Mouse (Mus musculus) lung, postnatal 36 days (tissue): Measurements from ENCODE around the gene Ghsr.
"Not testable (repeated sequence)": the region's sequence is repeated elsewhere in the genome, so short reads cannot be mapped to it uniquely, and the experiment has no call there.

Experiments used
- DNase-seq: peaks from one replicate; pipeline ENCODE4 v3.0.0; 2022; ENCODE audit warnings: mixed read lengths

The Ghsr gene

DNA sequence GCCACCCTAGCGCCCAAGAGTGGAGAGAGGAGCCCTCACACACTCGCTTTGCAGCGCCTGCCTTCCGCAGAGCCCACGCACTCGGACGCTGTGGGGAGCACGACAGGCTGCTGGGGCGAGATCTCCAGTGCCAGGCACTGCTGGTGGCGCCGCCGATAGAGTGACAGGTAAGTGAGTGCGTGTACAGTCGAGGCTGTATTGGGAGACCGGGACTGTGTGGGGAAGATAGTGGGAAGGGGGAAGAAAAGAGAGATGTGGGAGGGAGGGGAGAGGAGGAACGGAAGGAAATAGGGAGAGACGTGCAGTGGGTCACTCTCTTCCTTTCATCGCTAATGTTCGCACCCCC is at the start of gene Ghsr:
TSS of gene Ghsr (plus strand) at position 76 of the 346 bp plus-strand sequence.
- DNase-seq: no peak

DNA sequence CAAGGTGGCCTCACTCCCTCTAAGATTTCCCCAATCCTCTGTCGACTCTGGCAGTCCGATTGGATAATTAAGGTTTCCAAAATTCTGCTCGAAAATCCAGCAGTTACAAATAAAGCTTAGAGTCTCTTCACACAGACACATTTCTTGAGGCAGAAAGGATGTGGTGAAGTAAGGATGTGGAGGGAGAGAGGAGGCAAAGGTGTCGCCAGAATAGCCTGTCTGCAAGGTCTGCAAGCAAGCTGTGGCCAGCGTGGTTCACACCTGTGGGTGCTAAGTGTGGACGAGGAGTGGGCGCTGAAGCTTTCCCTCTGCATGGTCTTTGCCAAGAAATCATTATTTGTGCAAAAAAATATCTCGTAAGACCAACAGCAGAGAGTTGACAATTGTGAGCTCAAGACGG is 48.6 kb upstream of the Ghsr start:
- DNase-seq: no peak

DNA sequence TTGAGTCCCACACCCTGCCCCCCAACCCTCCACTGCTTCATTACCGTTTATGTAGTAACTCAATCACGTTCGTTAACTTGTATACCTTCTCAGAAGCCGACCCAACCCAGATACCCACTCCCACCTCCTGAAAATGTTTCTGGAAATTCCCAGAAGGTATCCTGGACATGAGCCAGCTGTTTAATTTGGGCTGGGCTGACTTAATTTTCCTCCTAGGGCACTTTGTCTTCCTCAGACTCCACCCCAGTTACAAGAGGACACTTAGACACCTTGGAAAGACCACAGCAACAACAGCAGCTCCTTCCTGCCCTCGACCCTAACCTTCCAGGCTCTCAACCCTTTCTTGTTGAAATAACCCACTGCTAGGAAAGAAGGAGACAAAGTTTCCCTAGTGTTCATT is 47.6 kb upstream of the Ghsr start:
- no peak for DNase-seq

DNA sequence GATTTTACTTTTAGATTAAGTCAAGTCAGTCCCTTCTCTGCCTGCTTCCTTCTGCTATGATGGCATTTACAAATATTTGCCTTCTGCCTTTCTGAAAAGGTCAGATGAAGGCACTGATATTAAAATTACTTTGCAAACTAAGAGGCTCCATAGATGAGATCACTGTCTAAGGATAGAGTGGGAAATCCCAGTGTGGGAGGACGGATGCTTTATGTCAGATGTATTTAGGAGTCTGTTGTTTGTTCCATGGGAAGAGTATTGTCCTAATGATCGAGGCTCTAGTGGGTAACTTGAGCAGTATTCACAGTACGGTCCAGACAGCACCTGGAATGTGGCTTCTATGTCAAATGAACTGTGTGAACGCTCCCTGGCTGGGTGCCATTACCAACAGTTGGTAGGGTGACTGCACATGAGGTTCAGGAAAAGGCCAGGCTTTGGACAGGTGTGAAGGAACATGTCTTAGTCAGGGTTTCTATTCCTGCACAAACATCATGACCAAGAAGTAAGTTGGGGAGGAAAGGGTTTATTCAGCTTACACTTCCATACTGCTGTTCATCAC is 44.4 kb upstream of the Ghsr start:
- DNase-seq: no peak

DNA sequence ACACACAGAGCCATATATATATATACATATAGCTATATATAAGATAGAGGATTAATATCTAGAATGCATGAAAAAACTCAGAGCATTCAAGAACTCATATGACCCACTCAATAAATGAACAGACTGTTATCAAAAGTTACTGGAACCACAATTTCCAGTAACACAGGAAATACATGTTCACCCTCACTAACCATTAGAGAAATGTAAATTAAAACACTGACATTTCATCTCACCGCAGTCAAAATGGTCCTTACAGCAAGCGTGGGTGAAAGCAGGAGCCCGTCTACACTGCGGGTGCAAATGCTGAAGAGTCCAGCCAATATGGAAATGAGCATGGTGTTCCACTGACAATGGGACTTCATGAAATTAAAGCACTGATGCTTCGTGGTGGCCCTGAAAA is 40.4 kb upstream of the Ghsr start:
- DNase-seq: no peak

DNA sequence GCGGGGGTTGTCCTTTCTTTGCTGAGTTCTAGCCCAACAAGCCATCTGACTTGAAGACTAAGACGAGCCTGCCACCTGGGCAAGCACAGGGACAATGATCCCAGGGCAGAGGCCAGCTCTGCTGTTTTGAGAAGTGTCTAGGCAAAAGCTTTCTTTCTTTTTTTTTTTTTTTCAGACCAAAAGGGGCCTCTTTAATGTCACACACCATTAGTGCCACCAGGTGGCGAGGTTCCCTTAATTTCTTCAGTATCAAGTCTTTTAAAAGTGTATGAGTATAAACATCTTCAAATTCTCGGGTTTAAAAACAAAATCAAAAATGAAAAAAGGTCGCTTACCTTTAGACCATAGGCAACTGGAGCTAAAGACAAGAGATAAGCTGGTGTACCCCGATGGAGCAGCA is 32.7 kb upstream of the Ghsr start:
- peak; percentile 79 for DNase-seq

DNA sequence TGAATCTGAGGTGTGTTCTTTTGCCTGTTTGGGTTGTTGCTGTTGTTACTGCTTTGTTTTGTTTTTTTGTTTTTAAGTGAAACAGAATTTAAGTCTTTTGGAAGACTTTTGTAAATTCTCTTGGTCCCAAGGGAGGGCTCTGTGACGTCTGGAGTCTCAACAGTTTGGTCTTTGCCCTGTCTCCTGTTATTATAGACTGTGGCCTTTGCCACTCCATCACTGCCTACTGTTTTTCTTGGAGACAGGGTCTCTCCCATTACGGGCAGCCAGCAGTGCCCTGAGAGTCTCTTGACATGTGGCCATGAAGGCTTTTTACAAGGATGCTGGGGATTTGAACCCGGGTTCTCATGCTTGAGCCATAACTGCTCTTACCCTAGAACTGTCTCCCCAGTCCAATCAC is 32.3 kb upstream of the Ghsr start:
- DNase-seq: no peak

DNA sequence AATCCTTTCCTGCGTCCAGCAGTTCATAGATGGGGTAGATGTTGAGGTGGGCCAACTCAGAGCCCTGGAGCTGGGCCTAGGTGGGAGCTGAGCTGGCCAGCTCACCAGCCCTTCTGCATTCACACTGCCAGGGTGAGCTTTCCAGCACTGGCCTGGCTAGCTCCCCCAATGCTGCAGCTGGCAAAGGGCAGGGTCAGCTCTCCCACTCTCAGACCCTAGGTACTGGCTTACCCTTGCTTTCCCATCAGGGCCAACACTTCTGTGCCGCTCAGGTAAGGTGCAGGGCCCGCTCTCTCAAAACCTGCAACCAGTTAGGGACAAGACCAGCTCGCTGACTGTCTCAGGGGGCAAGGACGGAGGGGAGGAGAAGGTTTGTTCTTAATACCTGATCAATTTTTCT is 30.4 kb upstream of the Ghsr start:
- DNase-seq: no peak

DNA sequence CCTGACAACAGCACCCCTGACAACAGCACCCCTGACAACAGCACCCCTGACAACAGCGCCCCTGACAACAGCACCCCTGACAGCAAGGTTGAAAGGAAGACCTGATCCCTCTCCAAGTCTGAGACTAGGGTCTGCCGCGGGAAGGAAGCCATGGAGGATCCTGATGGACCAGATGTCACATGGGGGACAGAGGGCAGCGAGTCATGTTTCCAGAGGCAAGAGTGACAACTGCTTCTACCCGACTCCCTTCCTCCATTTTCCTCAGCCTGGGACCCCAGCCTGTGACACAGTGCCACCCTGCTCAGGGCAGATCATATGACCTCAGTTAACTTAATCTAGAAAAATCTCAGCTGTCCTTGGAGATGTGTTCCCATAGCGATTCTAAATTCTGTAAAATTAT is 28.7 kb upstream of the Ghsr start:
- no peak for DNase-seq

DNA sequence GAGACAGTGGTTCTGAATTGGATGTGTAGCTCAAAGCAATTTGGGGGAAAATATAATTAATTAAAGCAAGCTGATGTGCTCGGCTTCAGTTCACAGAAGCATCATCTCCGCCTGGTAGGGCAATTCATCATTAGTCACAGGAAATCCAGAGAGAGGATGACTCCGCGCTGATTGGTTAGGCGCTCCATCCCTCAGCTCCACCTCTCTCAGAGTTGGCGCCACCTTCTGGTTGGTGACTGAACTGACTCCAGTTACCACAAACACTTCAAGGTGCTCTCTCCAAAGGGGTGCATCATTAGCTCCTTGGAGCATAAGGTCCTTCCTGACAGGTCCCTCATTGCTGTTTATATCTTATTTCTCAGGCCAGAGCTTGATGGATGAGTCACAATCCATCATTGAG is 25.6 kb upstream of the Ghsr start:
- peak; percentile 81 for DNase-seq

DNA sequence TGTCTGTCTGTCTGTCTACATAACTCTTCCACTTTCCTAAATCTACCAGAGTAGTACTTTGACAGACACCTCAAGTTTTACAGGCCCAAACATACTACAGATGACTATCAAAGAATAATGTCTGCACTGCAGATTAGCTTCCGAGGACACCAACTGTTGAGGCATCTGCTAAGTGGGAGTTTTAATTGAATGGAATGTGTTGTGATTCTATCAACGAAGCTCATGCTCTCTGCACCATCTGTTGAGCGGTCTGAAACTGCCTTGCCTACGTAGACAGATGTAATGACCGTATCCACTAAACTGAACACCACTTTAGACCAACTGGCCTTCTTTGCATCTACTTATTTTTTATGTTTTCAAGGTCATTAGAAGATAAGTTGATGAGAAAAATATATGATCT is 22.7 kb upstream of the Ghsr start:
- no peak for DNase-seq

DNA sequence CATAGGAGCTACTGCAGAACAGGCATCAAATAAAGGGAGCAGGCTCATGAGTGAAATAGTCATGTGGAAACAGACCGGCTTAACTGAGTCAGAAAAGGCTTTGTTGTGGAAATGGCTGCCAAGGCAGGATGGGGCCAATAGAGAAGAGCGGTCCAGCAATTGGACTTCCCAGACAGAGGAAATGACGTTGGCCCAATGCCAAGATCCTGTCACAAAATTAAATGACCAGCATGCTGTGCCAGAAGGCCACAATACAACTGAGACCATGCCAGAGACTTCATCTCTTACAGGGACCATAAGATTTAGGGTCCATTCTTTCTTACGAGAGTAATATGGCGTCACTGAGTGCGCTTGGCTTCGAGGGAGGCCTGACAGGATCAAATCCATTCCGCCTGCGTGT is 20.0 kb upstream of the Ghsr start:
- DNase-seq: peak; percentile 88

DNA sequence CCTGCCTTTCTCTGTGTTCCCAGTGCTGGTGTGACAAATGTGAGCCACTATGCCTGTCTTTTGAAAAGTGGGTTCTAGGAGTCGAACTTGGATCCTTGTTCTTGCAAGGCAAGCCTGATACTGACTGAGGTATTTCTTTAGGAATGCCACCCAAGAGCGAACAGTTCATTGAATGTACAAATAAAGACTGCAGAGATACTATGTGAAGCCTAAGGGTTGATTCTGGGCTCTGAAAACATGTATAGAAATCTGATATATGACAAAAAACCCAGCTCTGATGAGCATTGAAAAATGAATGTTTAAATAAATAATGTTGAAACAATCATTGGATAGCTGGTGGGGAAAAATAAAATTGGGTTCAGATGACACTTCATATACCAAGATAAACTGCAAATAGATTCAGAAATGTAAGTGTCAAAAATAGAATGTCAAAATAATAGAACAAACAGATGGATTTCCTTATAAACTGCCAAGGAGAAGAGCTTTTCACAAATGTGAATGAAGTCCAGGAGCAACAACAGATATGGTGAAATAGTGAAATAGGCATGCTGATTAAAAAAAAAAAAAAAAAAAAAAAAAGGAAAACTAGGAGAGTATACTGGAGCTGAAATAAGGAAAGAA is 11.9 kb upstream of the Ghsr start:
- DNase-seq: no peak

DNA sequence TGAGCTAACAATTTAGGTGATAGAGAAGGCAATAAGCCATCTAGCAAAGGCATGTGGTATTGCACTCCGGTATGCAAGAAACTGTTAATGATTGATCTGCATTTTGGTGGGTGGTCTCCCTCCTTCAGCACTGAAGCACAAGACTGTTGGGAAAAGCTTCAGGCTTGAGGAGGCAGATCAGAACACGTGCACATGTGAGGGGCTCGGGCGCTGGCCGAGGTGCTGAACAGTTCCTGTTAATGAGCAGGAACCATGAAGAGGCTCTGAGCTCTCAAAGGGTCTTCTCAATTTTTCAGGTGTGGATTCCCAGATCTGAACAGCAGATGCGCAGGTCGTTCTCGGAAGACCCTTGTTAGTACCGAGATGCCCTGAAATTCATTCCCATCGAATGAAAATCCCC is 1.0 kb upstream of the Ghsr start:
- DNase-seq: peak; percentile 31

DNA sequence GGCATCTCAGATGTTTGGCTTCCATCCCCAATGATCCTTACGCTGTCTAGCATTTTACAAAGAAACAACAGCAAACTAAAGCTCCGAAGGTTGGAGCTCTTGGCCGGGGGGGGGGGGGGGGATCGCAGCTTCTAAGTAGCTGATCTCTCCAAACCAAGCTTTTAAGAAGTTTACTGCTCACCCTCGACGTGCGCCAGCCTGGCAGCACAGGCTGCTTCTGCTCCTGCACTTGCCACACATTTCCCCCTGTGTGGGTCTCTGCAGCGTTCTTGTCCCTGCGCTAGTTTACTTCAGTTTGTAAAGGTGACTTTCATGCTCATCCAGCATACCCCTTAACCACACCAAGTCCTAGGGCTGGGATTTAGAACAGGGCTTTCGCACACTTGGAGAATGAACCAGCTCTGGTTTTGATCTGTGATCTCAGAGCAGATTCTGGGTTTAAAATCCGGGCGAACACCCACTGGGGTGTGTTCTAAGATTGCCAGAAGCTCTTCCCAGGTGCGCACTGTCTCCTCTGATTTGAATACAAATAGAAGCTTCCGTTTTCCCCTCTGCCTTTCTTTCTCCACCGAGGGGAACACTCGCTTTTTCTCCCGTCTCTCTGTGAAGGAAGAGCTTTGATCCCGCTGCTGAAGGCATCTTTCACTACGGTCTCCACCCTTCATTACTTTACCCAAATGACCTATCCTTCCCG is 422 bp upstream of the Ghsr start:
- no peak for DNase-seq

DNA sequence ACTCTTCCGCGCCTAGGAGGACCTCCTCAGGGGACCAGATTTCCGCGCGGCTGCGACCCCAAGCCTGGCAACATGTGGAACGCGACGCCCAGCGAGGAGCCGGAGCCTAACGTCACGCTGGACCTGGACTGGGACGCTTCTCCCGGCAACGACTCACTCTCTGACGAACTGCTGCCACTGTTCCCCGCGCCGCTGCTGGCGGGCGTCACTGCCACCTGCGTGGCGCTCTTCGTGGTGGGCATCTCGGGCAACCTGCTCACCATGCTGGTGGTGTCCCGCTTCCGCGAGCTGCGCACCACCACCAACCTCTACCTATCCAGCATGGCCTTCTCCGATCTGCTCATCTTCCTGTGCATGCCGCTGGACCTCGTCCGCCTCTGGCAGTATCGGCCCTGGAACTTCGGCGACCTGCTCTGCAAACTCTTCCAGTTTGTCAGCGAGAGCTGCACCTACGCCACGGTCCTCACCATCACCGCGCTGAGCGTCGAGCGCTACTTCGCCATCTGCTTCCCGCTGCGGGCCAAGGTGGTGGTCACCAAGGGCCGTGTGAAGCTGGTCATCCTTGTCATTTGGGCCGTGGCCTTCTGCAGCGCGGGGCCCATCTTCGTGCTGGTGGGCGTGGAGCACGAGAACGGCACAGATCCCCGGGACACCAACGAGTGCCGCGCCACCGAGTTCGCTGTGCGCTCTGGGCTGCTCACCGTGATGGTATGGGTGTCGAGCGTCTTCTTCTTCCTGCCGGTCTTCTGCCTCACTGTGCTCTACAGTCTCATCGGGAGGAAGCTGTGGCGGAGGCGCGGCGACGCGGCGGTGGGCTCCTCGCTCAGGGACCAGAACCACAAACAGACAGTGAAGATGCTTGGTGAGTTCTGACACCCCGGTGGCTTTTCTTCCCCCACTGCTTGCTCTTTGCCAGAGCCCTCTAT is 837 bp downstream of the Ghsr start:
- DNase-seq: no peak

DNA sequence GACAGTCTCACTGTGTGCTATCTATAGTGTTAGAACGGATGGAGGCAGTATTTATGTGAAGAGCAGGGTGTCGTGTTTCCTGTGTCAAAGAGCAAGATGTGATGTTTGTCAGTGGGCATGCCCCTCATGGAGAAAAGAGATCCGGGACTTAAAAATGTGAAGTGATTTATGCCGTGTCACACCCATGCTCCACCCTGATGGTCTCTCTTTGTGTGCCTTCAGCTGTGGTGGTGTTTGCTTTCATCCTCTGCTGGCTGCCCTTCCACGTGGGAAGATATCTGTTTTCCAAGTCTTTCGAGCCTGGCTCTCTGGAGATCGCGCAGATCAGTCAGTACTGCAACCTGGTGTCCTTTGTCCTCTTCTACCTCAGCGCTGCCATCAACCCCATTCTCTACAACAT is 3.2 kb downstream of the Ghsr start:
- no peak for DNase-seq

DNA sequence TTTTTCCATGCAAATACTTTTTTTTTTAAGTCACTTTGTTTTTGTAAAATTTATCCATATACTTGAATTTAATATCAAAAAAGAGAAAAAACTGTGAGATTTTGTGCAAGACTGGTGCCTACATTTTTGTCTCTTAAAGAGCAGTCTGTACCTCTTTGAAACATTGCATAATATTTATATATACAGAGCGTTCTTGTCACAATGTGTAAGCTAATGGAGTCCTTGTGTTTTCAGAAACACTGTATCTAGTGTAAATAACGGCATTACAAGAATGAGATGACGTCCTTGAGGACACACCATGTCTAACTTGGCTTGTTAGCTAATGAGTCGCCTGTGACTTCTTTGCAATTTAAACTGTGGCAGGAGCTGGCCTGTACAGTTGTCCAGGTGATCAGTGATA is 6.8 kb downstream of the Ghsr start:
- DNase-seq: no peak

DNA sequence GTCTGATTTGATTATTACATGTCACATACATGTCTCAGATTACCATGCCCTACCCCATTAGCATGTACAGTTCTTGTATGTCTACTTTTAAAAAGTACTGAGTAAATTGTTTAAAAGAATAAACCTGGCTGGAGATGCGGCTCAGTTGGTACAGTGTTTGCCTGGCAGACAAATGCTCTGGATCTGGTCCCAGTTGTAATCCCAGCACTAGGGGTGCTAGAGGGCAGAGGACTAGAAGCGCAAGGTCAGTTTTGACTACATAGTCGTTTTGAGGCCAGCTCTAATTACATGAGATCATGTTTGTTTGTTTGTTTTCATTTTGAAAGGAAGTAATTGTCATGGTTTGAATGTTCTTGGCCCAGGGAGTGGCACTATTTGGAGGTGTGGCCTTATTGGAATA is 13.7 kb downstream of the Ghsr start:
- DNase-seq: no peak

DNA sequence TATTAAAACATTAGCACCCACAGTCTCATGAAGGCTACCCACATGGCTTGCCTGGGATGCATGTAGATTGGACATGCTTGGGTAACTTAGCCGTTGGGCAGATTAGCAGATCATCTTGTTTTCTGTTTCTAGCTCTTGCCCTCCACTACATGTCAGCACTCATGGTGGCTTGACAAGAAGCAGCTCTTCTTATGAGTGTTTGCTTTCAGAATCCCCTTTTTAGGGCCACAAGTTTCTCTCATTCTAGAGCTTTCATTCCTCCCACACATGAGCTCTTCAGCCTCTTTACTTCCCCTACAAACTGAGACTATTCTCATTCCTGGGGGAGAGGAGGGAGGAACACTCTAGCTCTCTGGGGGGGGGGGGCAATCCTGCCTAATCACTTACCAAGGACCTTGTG is 18.8 kb downstream of the Ghsr start:
- DNase-seq: no peak

DNA sequence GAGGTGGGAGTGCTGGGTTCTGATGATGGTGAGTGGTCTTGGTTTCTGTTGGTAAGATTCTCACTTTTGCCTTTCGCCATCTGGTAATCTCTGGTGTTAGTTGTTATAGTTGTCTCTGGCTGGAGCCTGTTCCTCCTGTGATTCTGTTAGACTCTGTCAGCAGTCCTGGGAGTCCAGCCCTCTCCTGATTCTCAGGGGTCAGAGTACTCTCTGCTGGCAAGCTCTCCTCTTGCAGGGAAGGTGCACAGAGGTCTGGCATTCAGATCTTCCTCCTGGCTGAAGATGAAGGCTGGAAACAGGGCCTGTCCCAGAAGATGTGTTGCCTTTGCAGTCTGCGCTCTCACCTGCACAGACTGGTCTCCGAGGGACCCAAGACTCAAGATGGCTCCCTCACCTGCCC is 29.8 kb downstream of the Ghsr start:
- not testable (repeated sequence) for DNase-seq

DNA sequence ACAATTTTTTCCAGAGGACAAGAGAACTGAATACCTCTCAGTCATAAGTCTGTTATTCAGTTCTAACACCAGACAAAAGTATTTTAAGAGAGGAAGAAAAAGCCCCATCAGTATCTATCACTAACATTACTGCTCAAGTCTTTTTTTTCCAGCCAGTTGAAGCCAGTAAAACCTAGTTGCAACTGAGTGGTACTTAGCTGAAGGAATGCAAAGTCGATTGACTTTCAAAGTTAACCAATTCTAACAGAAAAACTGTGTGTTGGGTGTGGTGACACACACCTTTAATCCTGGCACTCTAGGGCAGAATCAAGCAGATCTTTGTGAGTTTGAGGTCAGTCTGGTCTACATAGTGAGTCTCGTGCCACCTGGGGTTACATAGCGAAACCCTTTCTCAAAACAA is 35.3 kb downstream of the Ghsr start:
- no peak for DNase-seq

DNA sequence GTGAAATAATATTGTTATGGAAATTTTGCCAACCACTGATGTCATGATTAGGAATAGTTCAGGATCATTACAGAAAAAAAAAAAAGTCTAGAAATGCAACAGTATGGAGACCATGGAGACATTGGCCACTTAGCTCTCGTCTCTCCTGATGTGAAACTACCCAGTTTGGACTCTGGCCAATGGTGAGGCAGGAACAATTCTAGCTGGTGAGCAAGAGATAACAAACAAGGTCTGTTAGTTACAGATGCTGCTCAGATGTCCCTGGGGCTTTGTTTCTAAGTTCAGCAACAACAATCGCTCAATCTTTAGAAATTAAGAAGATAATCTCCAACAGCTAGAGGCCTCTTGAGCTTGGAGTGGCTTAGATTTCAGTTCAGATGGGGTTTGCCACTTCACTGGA is 37.4 kb downstream of the Ghsr start:
- DNase-seq: no peak

DNA sequence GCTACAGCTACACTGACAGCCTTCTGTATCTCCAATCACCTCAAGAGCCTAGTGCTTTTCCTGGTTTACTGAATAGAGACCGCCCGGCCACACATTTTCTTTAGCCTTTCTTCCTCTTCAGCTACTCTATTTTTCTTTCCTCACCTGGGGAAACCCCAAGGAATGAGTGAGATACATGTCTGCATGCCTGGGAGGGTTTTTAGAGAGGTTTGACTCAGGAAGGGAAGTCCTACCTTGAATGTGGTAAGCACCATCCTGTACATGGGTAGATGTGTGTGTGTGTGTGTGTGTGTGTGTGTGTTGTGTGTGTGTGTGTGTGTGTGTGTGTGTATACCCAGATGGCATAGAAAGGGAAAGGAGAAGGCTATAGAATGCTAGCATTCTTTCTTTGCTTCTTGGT is 40.1 kb downstream of the Ghsr start:
- DNase-seq: no peak
